In genomic region chr2:153131019-153131418, GRCm38 (mm10) we compare ENCODE assay signal across 10 mouse cellular contexts. TPM values are rescaled to one million over a fixed set of nuclear protein-coding genes. Genes with fewer than 3 reads are reported as not detected.
A peak's percentile ranks its signal among the peaks of the same experiment; 100 is the strongest.
DNase-seq lines count a peak whose midpoint lies in the region; ATAC-seq and TF ChIP-seq lines count a peak whose summit lies in the region.
"Had no signal": no experiment of that assay in that cellular context is flagged by ENCODE, and none has a peak within 500 bp of the region (broad histone marks: within the 10 kb centered on the region; RNA-seq: fewer than 3 reads in every experiment).

No protein-coding gene starts in this region.

- H3K4me2 ChIP-seq in lung, embryonic 14.5 days = no peak overlapping the region
- H3K4me2 ChIP-seq: embryonic facial prominence, embryonic 13.5 days; midbrain, embryonic 11.5 days had no signal

- H3K4me3 ChIP-seq in cerebellum, adult 2 months (replicated peaks; ENCODE audit: insufficient read depth, low read depth, low read length) = no peak overlapping the region
- H3K4me3 ChIP-seq in lung, embryonic 14.5 days (ENCODE audit: low read depth, low read length) = no peak overlapping the region
- H3K4me3 ChIP-seq in limb, embryonic 10.5 days = no peak overlapping the region
- H3K4me3 ChIP-seq: embryonic facial prominence, embryonic 13.5 days had no signal

- H3K36me3 ChIP-seq in lung, embryonic 14.5 days (ENCODE audit: insufficient read depth) = no peaks in the 10 kb centered on the region
- H3K36me3 ChIP-seq in limb, embryonic 10.5 days = no peaks in the 10 kb centered on the region
- H3K36me3 ChIP-seq: embryonic facial prominence, embryonic 13.5 days had no signal

- H3K4me1 ChIP-seq in cerebellum, adult 2 months (ENCODE audit: control insufficient read depth, insufficient read depth, low read length) = no peaks in the 10 kb centered on the region
- H3K4me1 ChIP-seq in lung, embryonic 14.5 days (ENCODE audit: insufficient read depth) = no peaks in the 10 kb centered on the region
- no peaks in the 10 kb centered on the region for H3K4me1 ChIP-seq in limb, embryonic 10.5 days
- H3K4me1 ChIP-seq: embryonic facial prominence, embryonic 13.5 days had no signal

- no peak overlapping the region for H3K27ac ChIP-seq in cerebellum, adult 2 months (ENCODE audit: insufficient read depth, low read length)
- H3K27ac ChIP-seq in lung, embryonic 14.5 days (ENCODE audit: low read depth) = no peak overlapping the region
- H3K27ac ChIP-seq in limb, embryonic 10.5 days = no peak overlapping the region
- H3K27ac ChIP-seq: embryonic facial prominence, embryonic 13.5 days had no signal

- ATAC-seq in lung, embryonic 14.5 days (ENCODE audit: insufficient read depth) = no peak
- peak; percentile 41; the same call in 1 of the 2 replicates for ATAC-seq in neutrophil, adult 5-6 weeks (ENCODE audit: extremely low read depth, insufficient number of reproducible peaks, low FRiP score, poor library complexity, severe bottlenecking)

- no peak for TF ChIP-seq POLR2A in cerebellum, adult 2 months (IDR thresholded peaks at IDR 0.05; ENCODE audit: borderline replicate concordance, insufficient read depth, low read length)

- H3K9ac ChIP-seq in lung, embryonic 14.5 days = no peak overlapping the region
- H3K9ac ChIP-seq: embryonic facial prominence, embryonic 13.5 days had no signal

- TF ChIP-seq CTCF in cerebellum, adult 2 months (IDR thresholded peaks at IDR 0.05; ENCODE audit: borderline replicate concordance, insufficient read depth, low read depth, low read length) = peak; percentile 26; the same call in 1 of the 2 replicates
- peak; percentile 47 for TF ChIP-seq CTCF in lung, embryonic 14.5 days (IDR thresholded peaks at IDR 0.05; ENCODE audit: low read depth)

- WGBS in cerebellum, adult 2 months = 16% methylated on average over 6 of the region's 6 CpGs
- WGBS in lung, embryonic 14.5 days = 17% methylated on average over 6 of the region's 6 CpGs
- WGBS in limb, embryonic 10.5 days = 27% methylated on average over 6 of the region's 6 CpGs

- no peaks in the 10 kb centered on the region for H3K9me3 ChIP-seq in lung, embryonic 14.5 days (ENCODE audit: low read depth, low read length)
- H3K9me3 ChIP-seq in limb, embryonic 10.5 days (replicated peaks) = no peaks in the 10 kb centered on the region
- H3K9me3 ChIP-seq: embryonic facial prominence, embryonic 13.5 days had no signal

- no peaks in the 10 kb centered on the region for H3K27me3 ChIP-seq in cerebellum, adult 2 months (ENCODE audit: control insufficient read depth, insufficient read depth, low read length)
- no peaks in the 10 kb centered on the region for H3K27me3 ChIP-seq in lung, embryonic 14.5 days (ENCODE audit: insufficient read depth, low read length)
- H3K27me3 ChIP-seq in limb, embryonic 10.5 days (ENCODE audit: low read depth, poor library complexity, severe bottlenecking) = no peaks in the 10 kb centered on the region
- H3K27me3 ChIP-seq: embryonic facial prominence, embryonic 13.5 days had no signal

- DNase-seq in cerebellum, adult 2 months = no peak
- no peak for DNase-seq in cerebellum, adult 11 months
- DNase-seq in lung, embryonic 14.5 days = peak; percentile 24
- DNase-seq in lung, postnatal 25 days (ENCODE audit: low spot score) = no peak
- DNase-seq in embryo, embryonic 10.5 days (ENCODE audit: low spot score) = peak; percentile 40
- DNase-seq in ovary, postnatal 36 days (ENCODE audit: low spot score) = no peak
- DNase-seq in limb, embryonic 10.5 days (ENCODE audit: low spot score) = no peak

RNA-seq across cellular contexts. Expression of gene Hck, which starts 22.8 kb away (rescaled TPM):
- 1.2 and 1.4 TPM in 2 replicates for polyA plus RNA-seq in cerebellum, adult 2 months (2012; rRNA removed)
- 2.6 and 3.7 TPM in 2 replicates for polyA plus RNA-seq in lung, embryonic 14.5 days (2014; fragmentation: Nextera tagmentation; extraction: Ambion mirVana)
- total RNA-seq in neutrophil, adult 5-6 weeks (2017) = 252 and 289 TPM in 2 replicates
- 0.88 and 1.1 TPM in 2 replicates for polyA plus RNA-seq in limb, embryonic 10.5 days (2016; fragmentation: Nextera tagmentation; extraction: Ambion mirVana)

RNA-seq across cellular contexts. Expression of gene Tm9sf4, which starts 30.1 kb away (rescaled TPM):
- 78.6 and 82.5 TPM in 2 replicates for polyA plus RNA-seq in cerebellum, adult 2 months (2012; rRNA removed)
- 90.2 and 90.9 TPM in 2 replicates for polyA plus RNA-seq in lung, embryonic 14.5 days (2014; fragmentation: Nextera tagmentation; extraction: Ambion mirVana)
- 44.8 and 59.6 TPM in 2 replicates for total RNA-seq in neutrophil, adult 5-6 weeks (2017)
- polyA plus RNA-seq in limb, embryonic 10.5 days (2016; fragmentation: Nextera tagmentation; extraction: Ambion mirVana) = 66.5 and 84.3 TPM in 2 replicates

Comparison
In these comparisons a context has a peak if more than half of its experiments do, and no peak if none do; other contexts are left out.
1. DNase-seq: peak in lung, embryonic 14.5 days (single experiment) and embryo, embryonic 10.5 days (single experiment); none in cerebellum, adult 2 months (0 of 2), cerebellum, adult 11 months (single experiment), lung, postnatal 25 days (single experiment), ovary, postnatal 36 days (single experiment) and limb, embryonic 10.5 days (single experiment).